Mouse (Mus musculus): ENCODE results near the gene Cpne6.

Gene Cpne6

DNA sequence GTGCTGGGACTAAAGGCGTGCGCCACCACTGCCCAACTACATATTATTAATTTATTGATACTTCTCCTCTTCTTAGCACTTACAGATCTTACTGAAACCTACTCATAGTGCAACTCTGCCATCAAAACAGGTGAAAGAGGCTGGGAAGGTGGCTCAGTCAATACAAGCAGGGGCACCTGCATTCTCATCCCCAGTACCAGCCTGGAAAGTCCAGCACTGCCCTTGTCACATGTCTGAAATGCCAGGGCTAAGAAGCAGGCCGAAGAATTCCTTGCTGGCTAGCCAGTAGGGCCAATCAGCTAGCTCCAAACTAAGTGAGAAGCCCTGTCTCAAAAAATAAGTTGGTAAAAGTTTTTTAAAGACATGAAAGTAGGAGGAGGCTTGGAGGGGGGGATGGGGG lies 47.3 kb downstream of the Cpne6 start:
- DNase-seq, result no peak

DNA sequence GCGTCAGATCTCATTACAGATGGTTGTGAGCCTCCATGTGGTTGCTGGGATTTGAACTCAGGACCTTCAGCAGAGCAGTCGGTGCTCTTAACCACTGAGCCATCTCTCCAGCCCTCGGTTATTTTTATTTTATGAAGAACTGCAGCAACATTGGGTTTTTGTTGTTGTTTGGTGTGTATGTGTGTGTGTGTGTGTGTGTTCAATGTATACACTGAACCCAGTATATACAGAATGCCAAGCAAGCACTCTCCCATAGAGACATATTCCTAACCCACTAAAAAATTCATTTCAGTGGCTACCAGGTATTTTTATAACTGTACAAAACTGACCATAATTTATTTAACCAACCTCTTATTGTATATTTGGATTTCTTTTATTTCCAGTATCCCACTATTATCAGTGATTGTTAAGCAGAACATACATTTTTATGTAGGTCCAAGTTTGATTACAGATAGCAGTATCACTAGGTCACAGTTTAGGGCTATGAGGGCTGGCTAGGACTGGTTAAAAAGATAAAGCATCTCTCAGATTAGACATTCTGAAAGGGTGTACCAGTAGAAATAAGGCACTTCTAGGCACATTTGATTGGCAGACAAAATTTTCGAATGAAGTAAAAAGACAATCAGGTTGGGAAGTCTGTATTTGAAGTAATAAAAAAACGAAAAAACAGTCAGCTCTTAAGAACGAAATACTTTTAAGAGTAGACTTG lies 48.6 kb downstream of the Cpne6 start:
- no peak for DNase-seq

DNA sequence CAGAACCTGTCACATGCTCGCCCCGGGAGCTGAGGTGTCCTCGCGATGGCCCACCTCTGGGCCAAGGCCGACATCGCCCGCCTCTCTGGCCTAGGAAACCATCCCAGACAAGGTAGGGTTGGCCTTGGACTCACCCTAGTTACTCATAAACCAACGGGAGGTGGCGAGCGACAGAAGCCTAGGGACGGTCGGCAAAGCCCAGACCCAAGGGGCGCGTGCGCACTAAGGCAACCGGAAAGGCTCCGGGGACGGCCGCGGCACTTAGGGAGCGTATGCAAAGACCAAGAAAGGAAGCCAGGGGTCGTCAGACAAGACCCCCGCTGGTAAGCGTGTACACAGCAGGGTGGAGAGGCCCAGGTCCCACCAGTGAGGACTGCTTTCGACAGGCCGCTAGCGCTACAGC lies 49.6 kb downstream of the Cpne6 start, which contains the start of gene Dcaf11:
Dcaf11 (plus strand) TSS at position 208 of the 403 bp plus-strand sequence.
- DNase-seq, result peak; percentile 90

DNA sequence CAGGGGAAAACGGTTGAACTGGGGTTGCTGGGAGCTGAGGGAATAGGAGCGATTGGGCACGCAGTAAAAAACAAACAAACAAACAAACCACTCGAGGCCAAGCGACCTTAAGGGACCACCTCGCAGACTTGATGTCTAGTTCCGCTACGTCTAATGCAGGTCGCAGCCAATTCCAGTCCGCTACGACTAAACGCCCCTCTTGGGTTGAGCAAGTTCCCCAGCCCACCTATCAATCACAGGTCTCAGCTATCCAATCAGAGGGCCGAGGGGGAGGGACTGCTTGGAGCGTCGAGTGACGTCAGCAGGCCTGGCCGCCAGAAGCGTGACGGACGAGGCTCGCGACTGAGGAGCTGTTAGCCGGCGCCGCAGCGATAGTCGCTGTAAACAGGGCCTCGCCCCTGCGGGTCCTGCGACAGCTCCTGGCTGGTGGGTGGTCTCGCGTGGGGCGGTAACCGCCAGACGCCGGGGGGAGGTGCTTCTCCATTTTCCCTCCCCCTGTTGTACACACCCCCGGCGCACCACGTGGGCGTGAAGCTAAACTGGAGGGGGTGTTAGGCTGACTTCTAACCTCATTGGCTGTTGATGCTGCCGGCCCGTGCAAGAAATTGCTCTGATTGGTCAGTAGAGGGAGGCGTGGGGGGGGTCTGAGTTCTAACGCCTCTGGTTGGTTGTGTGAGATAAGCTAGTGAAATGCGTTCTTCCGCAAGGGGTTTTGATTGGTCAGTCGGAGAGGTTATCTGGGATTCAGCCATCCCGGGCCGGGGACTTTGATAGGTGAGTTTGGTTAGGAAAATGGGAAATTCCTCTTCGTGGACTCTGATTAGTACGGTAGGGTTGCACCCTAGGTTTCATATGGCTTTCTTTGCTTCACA lies 50.2 kb downstream of the Cpne6 start, which contains the start of gene A730061H03Rik:
A730061H03Rik (minus strand) TSS at position 205 of the 872 bp plus-strand sequence.
- DNase-seq, result peak; percentile 98

DNA sequence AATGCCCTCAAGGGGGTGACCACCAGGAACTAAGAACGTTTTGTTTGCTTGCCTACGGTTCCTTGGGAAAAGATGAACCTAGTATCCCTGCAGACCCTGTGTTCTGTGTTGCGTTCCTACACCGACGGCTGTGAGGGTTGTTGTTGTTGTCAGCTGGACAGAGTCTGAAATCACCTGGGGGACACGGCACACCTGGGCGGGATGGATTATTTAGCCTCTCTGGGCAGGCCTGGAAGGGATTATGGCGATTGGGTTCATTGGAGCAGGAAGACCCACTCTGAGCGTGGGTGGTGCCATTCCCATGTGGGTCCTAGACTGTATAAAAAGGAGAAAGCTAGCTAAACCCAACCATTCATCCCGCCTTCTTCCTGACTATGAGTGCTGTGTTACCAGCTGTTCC lies 51.6 kb downstream of the Cpne6 start:
- DNase-seq, result no peak

DNA sequence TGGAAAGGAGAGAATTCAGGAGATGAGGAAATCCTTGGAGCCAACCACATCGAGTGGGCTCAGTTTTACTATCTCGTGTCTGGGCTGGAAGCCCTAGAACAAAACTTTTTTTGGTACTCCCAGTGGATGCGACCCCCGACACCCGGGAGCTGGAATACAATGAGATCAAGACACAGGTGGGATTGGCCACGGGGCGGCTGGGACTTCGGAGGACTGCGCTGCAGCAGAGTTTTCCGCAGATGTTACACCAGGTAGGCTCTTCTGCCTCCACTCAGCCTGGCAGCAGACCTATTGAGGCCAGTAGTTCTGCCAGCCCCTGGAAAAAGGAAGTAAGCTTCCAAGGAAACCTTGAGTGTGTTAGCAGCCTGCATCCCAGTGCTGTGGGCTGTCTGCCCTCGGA lies 53.0 kb downstream of the Cpne6 start:
- DNase-seq, result no peak

DNA sequence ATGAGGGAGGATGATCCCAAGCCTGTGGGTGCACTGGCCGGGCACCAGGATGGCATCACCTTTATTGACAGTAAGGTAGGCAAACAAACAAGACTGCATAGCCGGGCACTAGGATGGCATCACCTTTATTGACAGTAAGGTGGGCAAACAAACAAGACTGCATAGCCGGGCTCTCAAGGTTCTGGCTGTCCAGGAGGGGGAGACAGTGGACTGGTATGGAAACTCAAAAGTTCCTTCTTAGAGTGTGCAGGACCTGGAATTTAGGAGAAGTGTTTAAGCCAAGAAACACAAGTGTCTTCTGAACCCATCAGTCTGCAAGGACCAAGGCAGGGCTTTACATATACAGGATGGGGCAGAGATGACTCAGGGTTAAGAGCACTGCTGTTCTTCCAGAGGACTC lies 55.5 kb downstream of the Cpne6 start:
- no peak for DNase-seq

Data from cerebellum, adult 8-10 months (tissue).